7 mouse cellular contexts compared by ENCODE assay signal in the genomic region with DNA sequence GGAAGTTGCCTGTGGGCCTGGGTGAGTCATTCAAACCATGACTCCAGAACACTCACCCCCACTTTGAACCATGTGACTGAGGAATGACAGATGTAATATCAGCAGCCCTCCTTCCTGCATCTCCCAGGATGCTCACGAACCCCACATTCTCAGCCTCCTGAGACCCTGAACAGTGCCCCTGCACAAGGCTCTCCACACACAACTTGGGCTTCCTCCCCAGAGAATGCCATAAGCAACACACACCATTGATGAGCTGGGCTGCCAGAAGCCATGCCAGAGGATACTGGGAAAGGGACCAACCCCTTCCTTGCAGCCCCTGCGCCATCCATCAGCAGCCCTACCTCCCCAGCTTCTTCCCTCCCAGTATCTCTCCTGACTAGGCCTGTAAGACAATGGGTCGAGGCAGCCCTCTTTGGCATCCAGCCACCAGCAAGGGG. TPM values are rescaled to one million over a fixed set of nuclear protein-coding genes. Genes with fewer than 3 reads are reported as not detected.
A peak's percentile ranks its signal among the peaks of the same experiment; 100 is the strongest.
DNase-seq lines count a peak whose midpoint lies in the region; ATAC-seq and TF ChIP-seq lines count a peak whose summit lies in the region.

No protein-coding gene starts in this region.

- no peak for DNase-seq in left cerebral cortex, adult 2 months (ENCODE audit: extremely low spot score in 1 of 2, low spot score in 2 of 2)
- DNase-seq in left cerebral cortex, postnatal 36 days (ENCODE audit: low spot score in 2 of 2) = no peak
- DNase-seq in embryonic facial prominence, embryonic 14.5 days (ENCODE audit: low spot score) = no peak
- DNase-seq in midbrain, postnatal 0 days (ENCODE audit: low spot score) = no peak
- DNase-seq in urinary bladder, postnatal 4 days (ENCODE audit: low spot score in 2 of 2) = no peak
- no peak for DNase-seq in thymus, adult 2 months

- ATAC-seq in embryonic facial prominence, embryonic 14.5 days (ENCODE audit: low read depth) = no peak
- ATAC-seq in hindbrain, embryonic 12.5 days (ENCODE audit: low FRiP score) = no peak
- no peak for ATAC-seq in midbrain, postnatal 0 days (ENCODE audit: low FRiP score)

- H3K27ac ChIP-seq in left cerebral cortex, adult 2 months = peak overlapping the region; percentile 93
- H3K27ac ChIP-seq in embryonic facial prominence, embryonic 14.5 days (replicated peaks; ENCODE audit: low read depth, low read length) = no peak overlapping the region
- peak overlapping the region; percentile 86 for H3K27ac ChIP-seq in hindbrain, embryonic 12.5 days
- H3K27ac ChIP-seq in midbrain, postnatal 0 days (ENCODE audit: low read depth, low read length) = peak overlapping the region; percentile 90
- H3K27ac ChIP-seq in thymus, adult 2 months (ENCODE audit: control insufficient read depth, insufficient read depth, low read length) = no peak overlapping the region

- no peak for TF ChIP-seq CTCF in left cerebral cortex, adult 2 months (IDR thresholded peaks at IDR 0.05)
- no peak for TF ChIP-seq CTCF in midbrain, postnatal 0 days (IDR thresholded peaks at IDR 0.05)
- TF ChIP-seq CTCF in thymus, adult 2 months (IDR thresholded peaks at IDR 0.05; ENCODE audit: borderline replicate concordance, control insufficient read depth, extremely low read depth, insufficient read depth, low read length, poor library complexity) = no peak

- 57% methylated on average over 3 of the region's 3 CpGs for WGBS in embryonic facial prominence, embryonic 14.5 days
- 42% methylated on average over 3 of the region's 3 CpGs for WGBS in hindbrain, embryonic 12.5 days
- 28% methylated on average over 3 of the region's 3 CpGs for WGBS in midbrain, postnatal 0 days
- 94% methylated on average over 3 of the region's 3 CpGs for WGBS in thymus, adult 2 months

- no peak for TF ChIP-seq POLR2A in thymus, adult 2 months (IDR thresholded peaks at IDR 0.05; ENCODE audit: control insufficient read depth, extremely low read depth, insufficient read depth, low read length, poor library complexity)

- peak overlapping the region; percentile 71 for H3K4me3 ChIP-seq in left cerebral cortex, adult 2 months
- peak overlapping the region; percentile 73 for H3K4me3 ChIP-seq in embryonic facial prominence, embryonic 14.5 days (ENCODE audit: low read depth, low read length)
- peak overlapping the region; percentile 77 for H3K4me3 ChIP-seq in hindbrain, embryonic 12.5 days
- H3K4me3 ChIP-seq in midbrain, postnatal 0 days (ENCODE audit: low read depth, low read length) = peak overlapping the region; percentile 71
- no peak overlapping the region for H3K4me3 ChIP-seq in thymus, adult 2 months (ENCODE audit: control insufficient read depth, insufficient read depth, low read length)

- peak overlapping the region; percentile 76 for H3K9ac ChIP-seq in embryonic facial prominence, embryonic 14.5 days (ENCODE audit: low read depth, low read length)
- H3K9ac ChIP-seq in hindbrain, embryonic 12.5 days = peak overlapping the region; percentile 85
- H3K9ac ChIP-seq in midbrain, postnatal 0 days (replicated peaks; ENCODE audit: low read length, poor library complexity, severe bottlenecking) = peak overlapping the region; percentile 89

- no peaks in the 10 kb centered on the region for H3K27me3 ChIP-seq in embryonic facial prominence, embryonic 14.5 days (replicated peaks; ENCODE audit: control insufficient read depth, insufficient read depth, low read length)
- no peaks in the 10 kb centered on the region for H3K27me3 ChIP-seq in hindbrain, embryonic 12.5 days
- no peaks in the 10 kb centered on the region for H3K27me3 ChIP-seq in midbrain, postnatal 0 days (ENCODE audit: insufficient read depth, low read length)
- peaks cover 7% of the 10 kb centered on the region; the same call in 1 of the 2 replicates for H3K27me3 ChIP-seq in thymus, adult 2 months (ENCODE audit: control insufficient read depth, insufficient read depth, low read length)

- peak overlapping the region; percentile 86 for H3K4me2 ChIP-seq in embryonic facial prominence, embryonic 14.5 days (ENCODE audit: low read depth, low read length)
- H3K4me2 ChIP-seq in hindbrain, embryonic 12.5 days (replicated peaks) = peak overlapping the region; percentile 92
- peak overlapping the region; percentile 85 for H3K4me2 ChIP-seq in midbrain, postnatal 0 days (ENCODE audit: low read depth, low read length, poor library complexity, severe bottlenecking)

- intact Hi-C loops in left cerebral cortex, adult 2 months (cut with DNase I) = no loop called here
- intact Hi-C loops in left cerebral cortex, postnatal 36 days (cut with DNase I) = loop anchor here (5.0 kb wide), 1 partner anchor 44 kb away; the partner anchor contains the start of gene Cry2

- H3K36me3 ChIP-seq in embryonic facial prominence, embryonic 14.5 days (ENCODE audit: control insufficient read depth, insufficient read depth, low read length) = peaks cover 42% of the 10 kb centered on the region
- H3K36me3 ChIP-seq in hindbrain, embryonic 12.5 days = peaks cover 46% of the 10 kb centered on the region
- peaks cover 45% of the 10 kb centered on the region for H3K36me3 ChIP-seq in midbrain, postnatal 0 days (ENCODE audit: insufficient read depth, low read length)
- no peaks in the 10 kb centered on the region for H3K36me3 ChIP-seq in thymus, adult 2 months (ENCODE audit: control insufficient read depth, insufficient read depth, low read length)

- peaks cover 20% of the 10 kb centered on the region; the same call in 1 of the 2 replicates for H3K4me1 ChIP-seq in embryonic facial prominence, embryonic 14.5 days (ENCODE audit: control insufficient read depth, insufficient read depth, low read length)
- peaks cover 53% of the 10 kb centered on the region for H3K4me1 ChIP-seq in hindbrain, embryonic 12.5 days
- H3K4me1 ChIP-seq in midbrain, postnatal 0 days (ENCODE audit: insufficient read depth, low read length) = peaks cover 16% of the 10 kb centered on the region
- H3K4me1 ChIP-seq in thymus, adult 2 months (replicated peaks; ENCODE audit: control insufficient read depth, insufficient read depth, low read length) = peaks cover 27% of the 10 kb centered on the region

- no peaks in the 10 kb centered on the region for H3K9me3 ChIP-seq in embryonic facial prominence, embryonic 14.5 days (ENCODE audit: control insufficient read depth, low read length)
- no peaks in the 10 kb centered on the region for H3K9me3 ChIP-seq in hindbrain, embryonic 12.5 days (replicated peaks)
- no peaks in the 10 kb centered on the region for H3K9me3 ChIP-seq in midbrain, postnatal 0 days (ENCODE audit: low read length)

RNA-seq across cellular contexts. Expression of gene 1700029I15Rik, which starts 5.8 kb away (rescaled TPM):
- total RNA-seq in left cerebral cortex, adult 2 months (2021) = 1 to 10 TPM; 5.3 TPM
- 1 to 10 TPM; 3.6 to 4.2 TPM for total RNA-seq in left cerebral cortex, postnatal 36 days (2021)
- 2.7 and 3.0 TPM in 2 replicates for polyA plus RNA-seq in embryonic facial prominence, embryonic 14.5 days (2014; fragmentation: Nextera tagmentation; extraction: Ambion mirVana)
- polyA plus RNA-seq in hindbrain, embryonic 12.5 days (2016; fragmentation: Nextera tagmentation; extraction: Ambion mirVana) = 7.6 and 8.1 TPM in 2 replicates
- total RNA-seq in midbrain, postnatal 0 days (2014; rRNA removed) = 0.76 and 8.6 TPM in 2 replicates
- 3.1 and 4.7 TPM in 2 replicates for polyA plus RNA-seq in midbrain, postnatal 0 days (2015; fragmentation: Nextera tagmentation; extraction: Ambion mirVana)
- 6.4 and 9.0 TPM in 2 replicates for polyA plus RNA-seq in thymus, adult 2 months (2012; rRNA removed)

RNA-seq across cellular contexts. Expression of gene Mapk8ip1, which starts 13.0 kb away (rescaled TPM):
- 100 to 1,000 TPM; 340 to 364 TPM for total RNA-seq in left cerebral cortex, adult 2 months (2021)
- total RNA-seq in left cerebral cortex, postnatal 36 days (2021) = 100 to 1,000 TPM; 344 to 389 TPM
- polyA plus RNA-seq in embryonic facial prominence, embryonic 14.5 days (2014; fragmentation: Nextera tagmentation; extraction: Ambion mirVana) = 17.6 and 18.1 TPM in 2 replicates
- 112 and 115 TPM in 2 replicates for polyA plus RNA-seq in hindbrain, embryonic 12.5 days (2016; fragmentation: Nextera tagmentation; extraction: Ambion mirVana)
- total RNA-seq in midbrain, postnatal 0 days (2014; rRNA removed) = 286 and 357 TPM in 2 replicates
- 176 and 178 TPM in 2 replicates for polyA plus RNA-seq in midbrain, postnatal 0 days (2015; fragmentation: Nextera tagmentation; extraction: Ambion mirVana)
- 10.6 and 11.4 TPM in 2 replicates for polyA plus RNA-seq in thymus, adult 2 months (2012; rRNA removed)

RNA-seq across cellular contexts. Expression of gene Large2, which starts 13.4 kb away (rescaled TPM):
- 1 to 10 TPM in 1 of 2 experiments, under 1 TPM in 1; 0.72 to 1.0 TPM for total RNA-seq in left cerebral cortex, adult 2 months (2021)
- total RNA-seq in left cerebral cortex, postnatal 36 days (2021) = under 1 TPM; 0.47 to 0.97 TPM
- polyA plus RNA-seq in embryonic facial prominence, embryonic 14.5 days (2014; fragmentation: Nextera tagmentation; extraction: Ambion mirVana) = 10.7 and 11.1 TPM in 2 replicates
- 5.4 and 7.0 TPM in 2 replicates for polyA plus RNA-seq in hindbrain, embryonic 12.5 days (2016; fragmentation: Nextera tagmentation; extraction: Ambion mirVana)
- 1.4 TPM in 2 replicates for total RNA-seq in midbrain, postnatal 0 days (2014; rRNA removed)
- 1.5 and 1.6 TPM in 2 replicates for polyA plus RNA-seq in midbrain, postnatal 0 days (2015; fragmentation: Nextera tagmentation; extraction: Ambion mirVana)
- polyA plus RNA-seq in thymus, adult 2 months (2012; rRNA removed) = 10.4 and 13.9 TPM in 2 replicates

RNA-seq across cellular contexts. Expression of gene Pex16, which starts 13.6 kb away (rescaled TPM):
- 10 to 100 TPM; 33.4 to 37.1 TPM for total RNA-seq in left cerebral cortex, adult 2 months (2021)
- 10 to 100 TPM; 33.4 to 34.1 TPM for total RNA-seq in left cerebral cortex, postnatal 36 days (2021)
- polyA plus RNA-seq in embryonic facial prominence, embryonic 14.5 days (2014; fragmentation: Nextera tagmentation; extraction: Ambion mirVana) = 19.6 and 22.7 TPM in 2 replicates
- 23.1 and 25.0 TPM in 2 replicates for polyA plus RNA-seq in hindbrain, embryonic 12.5 days (2016; fragmentation: Nextera tagmentation; extraction: Ambion mirVana)
- total RNA-seq in midbrain, postnatal 0 days (2014; rRNA removed) = 23.6 and 31.8 TPM in 2 replicates
- polyA plus RNA-seq in midbrain, postnatal 0 days (2015; fragmentation: Nextera tagmentation; extraction: Ambion mirVana) = 43.4 and 51.5 TPM in 2 replicates
- 76.1 and 78.0 TPM in 2 replicates for polyA plus RNA-seq in thymus, adult 2 months (2012; rRNA removed)

RNA-seq across cellular contexts. Expression of gene Cry2, which starts 45.7 kb away (rescaled TPM):
- total RNA-seq in left cerebral cortex, adult 2 months (2021) = 100 to 1,000 TPM; 126 to 129 TPM
- 100 to 1,000 TPM; 109 to 122 TPM for total RNA-seq in left cerebral cortex, postnatal 36 days (2021)
- polyA plus RNA-seq in embryonic facial prominence, embryonic 14.5 days (2014; fragmentation: Nextera tagmentation; extraction: Ambion mirVana) = 26.6 and 27.1 TPM in 2 replicates
- 38.1 and 39.9 TPM in 2 replicates for polyA plus RNA-seq in hindbrain, embryonic 12.5 days (2016; fragmentation: Nextera tagmentation; extraction: Ambion mirVana)
- total RNA-seq in midbrain, postnatal 0 days (2014; rRNA removed) = 41.9 and 48.4 TPM in 2 replicates
- 50.6 and 55.2 TPM in 2 replicates for polyA plus RNA-seq in midbrain, postnatal 0 days (2015; fragmentation: Nextera tagmentation; extraction: Ambion mirVana)
- polyA plus RNA-seq in thymus, adult 2 months (2012; rRNA removed) = 16.2 and 19.6 TPM in 2 replicates

Comparison
In these comparisons a context has a peak if more than half of its experiments do, and no peak if none do; other contexts are left out.
1. H3K27ac ChIP-seq: peak in left cerebral cortex, adult 2 months (single experiment), hindbrain, embryonic 12.5 days (single experiment) and midbrain, postnatal 0 days (single experiment); none in embryonic facial prominence, embryonic 14.5 days (single experiment) and thymus, adult 2 months (single experiment).
2. Peak in every context shown above with its lines, with median percentiles within 50 percentile points of each other: H3K4me2 ChIP-seq and H3K9ac ChIP-seq.